Mouse (Mus musculus): ENCODE measurements around the gene Ifna1. TPM values are rescaled to one million over a fixed set of nuclear protein-coding genes. Genes with fewer than 3 reads are reported as not detected.
"Not testable (repeated sequence)": the region's sequence is repeated elsewhere in the genome, so short reads cannot be mapped to it uniquely, and the experiment has no call there.

The Ifna1 gene
- total and polyA plus RNA-seq, 3 experiments, result not detected

DNA sequence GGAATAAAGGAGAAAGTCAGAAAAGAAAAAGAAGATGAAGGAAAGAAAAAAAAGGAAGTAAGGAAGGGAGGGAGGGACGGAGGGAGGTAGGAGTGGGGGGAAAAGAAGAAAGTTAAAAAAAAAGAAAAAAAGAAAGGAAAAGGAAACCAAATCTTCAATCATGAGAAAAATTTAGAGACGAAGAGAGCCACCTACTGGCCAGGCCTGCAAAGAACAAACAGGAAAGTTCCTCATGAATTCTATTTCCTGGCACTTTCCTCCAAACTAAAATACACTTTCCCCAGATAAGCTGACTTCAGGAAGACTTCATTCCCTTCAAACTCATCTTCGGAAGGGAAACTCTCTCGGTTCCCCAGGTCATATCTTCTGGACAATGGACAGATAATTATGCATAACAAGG lies 19.4 kb upstream of the Ifna1 start (continued):
- no peak for TF ChIP-seq BHLHE40 (IDR thresholded peaks at IDR 0.05; ENCODE audit: borderline replicate concordance, low read depth, low read length)

DNA sequence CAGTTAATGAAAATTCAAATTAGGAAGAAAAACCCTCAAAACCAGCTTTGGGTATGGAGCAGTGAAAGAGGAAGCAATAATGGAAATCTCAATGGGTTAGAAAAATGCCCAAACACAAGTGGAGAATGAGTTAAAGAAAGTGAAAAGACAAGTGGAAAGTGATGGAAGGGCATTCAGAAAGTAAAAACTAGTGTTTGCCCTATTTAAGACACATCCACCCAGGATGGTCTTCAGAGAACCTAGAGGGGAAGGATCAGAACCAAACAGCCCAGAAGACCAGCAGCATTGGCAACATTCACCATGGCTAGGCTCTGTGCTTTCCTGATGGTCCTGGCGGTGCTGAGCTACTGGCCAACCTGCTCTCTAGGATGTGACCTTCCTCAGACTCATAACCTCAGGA lies 14.7 kb upstream of the Ifna1 start, which contains the start of gene Ifna5:
TSS of gene Ifna5 (plus strand) at position 301 of the 400 bp plus-strand sequence.
- H3K27me3 ChIP-seq (ENCODE audit: control insufficient read depth in 1 of 2, insufficient read depth in 2 of 2, low read length in 2 of 2), result peaks cover 11 to 18% of the 10 kb centered on the region in 2 experiments
- H3K4me3 ChIP-seq (ENCODE audit: control insufficient read depth in 1 of 2, insufficient read depth in 1 of 2, low read depth in 2 of 2, low read length in 2 of 2); DNase-seq (ENCODE audit: low read depth, low spot score); H3K36me3 ChIP-seq (ENCODE audit: control insufficient read depth in 1 of 2, insufficient read depth in 2 of 2, low read length in 2 of 2); H3K4me1 ChIP-seq (ENCODE audit: control insufficient read depth in 1 of 2, insufficient read depth in 2 of 2, low read length in 2 of 2); H3K9me3 ChIP-seq (replicated peaks; ENCODE audit: insufficient read depth, low read length); H3K9ac ChIP-seq (ENCODE audit: control insufficient read depth, low read depth, low read length, poor library complexity, severe bottlenecking); H3K27ac ChIP-seq (ENCODE audit: control insufficient read depth, low read depth, low read length); H3K79me2 ChIP-seq (ENCODE audit: control insufficient read depth, insufficient read depth, low read length, poor library complexity): not testable (repeated sequence)

DNA sequence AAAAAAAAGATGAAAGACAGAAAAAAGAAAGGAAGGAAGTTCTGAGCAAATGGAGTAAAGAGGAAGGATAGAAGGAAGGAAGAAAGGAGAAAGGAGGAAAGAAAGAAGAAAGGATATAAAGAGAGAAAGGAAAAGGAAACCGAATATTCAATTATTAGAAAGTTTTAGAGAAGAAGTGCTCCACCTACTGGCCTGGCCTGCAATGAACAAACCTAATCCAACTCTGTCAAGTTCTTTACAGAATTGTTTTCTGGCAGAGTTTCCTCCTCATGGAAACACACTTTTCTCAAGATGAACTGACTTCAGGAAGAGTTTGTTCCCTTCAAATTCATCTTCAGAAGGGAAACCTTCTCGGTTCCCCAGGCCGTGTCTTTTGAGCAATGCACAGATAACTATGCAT lies 11.1 kb upstream of the Ifna1 start:
- peak; percentile 46 for DNase-seq (ENCODE audit: low read depth, low spot score)

DNA sequence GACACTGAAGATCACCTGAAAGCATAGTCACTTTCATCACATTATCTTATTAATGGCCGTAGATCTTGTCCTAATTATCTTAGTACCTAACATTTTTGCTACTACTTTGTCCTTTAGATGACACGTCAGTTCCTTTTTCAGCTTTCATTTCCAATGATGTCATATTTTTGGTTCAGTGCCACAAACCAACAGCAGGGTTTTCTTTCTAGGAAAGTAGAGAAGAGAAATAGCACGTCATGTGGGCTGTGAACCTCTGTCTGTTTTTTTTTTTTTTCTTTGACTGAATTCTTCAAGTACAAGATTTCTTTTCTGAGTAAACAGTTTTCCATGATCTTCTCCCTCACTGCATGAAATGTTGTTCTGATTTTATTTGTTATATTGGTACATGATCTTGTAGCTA lies 9.8 kb upstream of the Ifna1 start:
- no peak for TF ChIP-seq RAD21 (IDR thresholded peaks at IDR 0.05; ENCODE audit: low read depth, low read length)
- no peak for TF ChIP-seq MXI1 (IDR thresholded peaks at IDR 0.05; ENCODE audit: low read depth, low read length)
- no peak for TF ChIP-seq ZNF384 (IDR thresholded peaks at IDR 0.05; ENCODE audit: low read depth, low read length)
- TF ChIP-seq TAL1 (IDR thresholded peaks at IDR 0.05; ENCODE audit: low read length), result no peak
- TF ChIP-seq ELF1 (IDR thresholded peaks at IDR 0.05; ENCODE audit: low read depth, low read length), result no peak
- TF ChIP-seq JUND (IDR thresholded peaks at IDR 0.05; ENCODE audit: low read depth, low read length), result no peak
- TF ChIP-seq HCFC1 (IDR thresholded peaks at IDR 0.05; ENCODE audit: low read depth, low read length), result no peak
- TF ChIP-seq POLR2AphosphoS2 (IDR thresholded peaks at IDR 0.05; ENCODE audit: low read length), result no peak
- TF ChIP-seq TBP (IDR thresholded peaks at IDR 0.05; ENCODE audit: low read depth, low read length), result no peak
- TF ChIP-seq MYB (IDR thresholded peaks at IDR 0.05; ENCODE audit: low read depth, low read length), result no peak
- Histone ChIP-seq H3K36me3 (ENCODE audit: control insufficient read depth in 1 of 2, insufficient read depth in 2 of 2, low read length in 2 of 2) (no peaks in the 10 kb centered on the region), H3K9me3 (replicated peaks; ENCODE audit: insufficient read depth, low read length) (no peaks in the 10 kb centered on the region), H3K4me1 (ENCODE audit: control insufficient read depth in 1 of 2, insufficient read depth in 2 of 2, low read length in 2 of 2) (no peaks in the 10 kb centered on the region; a peak in 1 of 4 replicates), H3K27me3 (ENCODE audit: control insufficient read depth in 1 of 2, insufficient read depth in 2 of 2, low read length in 2 of 2) (peaks cover 14 to 18% of the 10 kb centered on the region in 2 experiments), H3K27ac (ENCODE audit: control insufficient read depth, low read depth, low read length) (no peak overlapping the region), H3K9ac (ENCODE audit: control insufficient read depth, low read depth, low read length, poor library complexity, severe bottlenecking) (no peak overlapping the region), H3K79me2 (ENCODE audit: control insufficient read depth, insufficient read depth, low read length, poor library complexity) (no peaks in the 10 kb centered on the region), H3K4me3 (ENCODE audit: control insufficient read depth in 1 of 2, insufficient read depth in 1 of 2, low read depth in 2 of 2, low read length in 2 of 2) (no peak overlapping the region)
- peak; percentile 32 for DNase-seq (ENCODE audit: low read depth, low spot score)

More for the DNA sequence above, 11.1 kb upstream of the Ifna1 start:
- Histone ChIP-seq H3K9ac (ENCODE audit: control insufficient read depth, low read depth, low read length, poor library complexity, severe bottlenecking) (no peak overlapping the region), H3K27ac (ENCODE audit: control insufficient read depth, low read depth, low read length) (no peak overlapping the region), H3K27me3 (ENCODE audit: control insufficient read depth in 1 of 2, insufficient read depth in 2 of 2, low read length in 2 of 2) (peaks cover 14 to 17% of the 10 kb centered on the region in 2 experiments), H3K9me3 (replicated peaks; ENCODE audit: insufficient read depth, low read length) (no peaks in the 10 kb centered on the region), H3K79me2 (ENCODE audit: control insufficient read depth, insufficient read depth, low read length, poor library complexity) (no peaks in the 10 kb centered on the region), H3K4me1 (ENCODE audit: control insufficient read depth in 1 of 2, insufficient read depth in 2 of 2, low read length in 2 of 2) (no peaks in the 10 kb centered on the region; a peak in 1 of 4 replicates), H3K36me3 (ENCODE audit: control insufficient read depth in 1 of 2, insufficient read depth in 2 of 2, low read length in 2 of 2) (no peaks in the 10 kb centered on the region), H3K4me3 (ENCODE audit: control insufficient read depth in 1 of 2, insufficient read depth in 1 of 2, low read depth in 2 of 2, low read length in 2 of 2) (no peak overlapping the region)
- TF ChIP-seq MYC (IDR thresholded peaks at IDR 0.05; ENCODE audit: low read depth, low read length) (no peak), KAT2A (conservative IDR thresholded peaks at IDR 0.05; ENCODE audit: low read depth, low read length) (no peak), POLR2AphosphoS5 (IDR thresholded peaks at IDR 0.05; ENCODE audit: borderline replicate concordance, low read depth, low read length) (no peak), SMC3 (IDR thresholded peaks at IDR 0.05; ENCODE audit: low read depth, low read length) (0 out of 2 replicates have a peak, but pooled peaks have one; percentile 12), CTCF (IDR thresholded peaks at IDR 0.05 in 2 of 3, conservative IDR thresholded peaks at IDR 0.05 in 1 of 3; ENCODE audit: control insufficient read depth in 1 of 3, insufficient read depth in 1 of 3, low read depth in 2 of 3, low read length in 3 of 3, poor library complexity in 1 of 3, severe bottlenecking in 1 of 3) (peak in 2 of 3 experiments; percentile 65 to 69; a peak in 4 of 6 replicates)

All from MEL (cell line).